30 mouse cellular contexts compared by ENCODE assay signal in the genomic region with DNA sequence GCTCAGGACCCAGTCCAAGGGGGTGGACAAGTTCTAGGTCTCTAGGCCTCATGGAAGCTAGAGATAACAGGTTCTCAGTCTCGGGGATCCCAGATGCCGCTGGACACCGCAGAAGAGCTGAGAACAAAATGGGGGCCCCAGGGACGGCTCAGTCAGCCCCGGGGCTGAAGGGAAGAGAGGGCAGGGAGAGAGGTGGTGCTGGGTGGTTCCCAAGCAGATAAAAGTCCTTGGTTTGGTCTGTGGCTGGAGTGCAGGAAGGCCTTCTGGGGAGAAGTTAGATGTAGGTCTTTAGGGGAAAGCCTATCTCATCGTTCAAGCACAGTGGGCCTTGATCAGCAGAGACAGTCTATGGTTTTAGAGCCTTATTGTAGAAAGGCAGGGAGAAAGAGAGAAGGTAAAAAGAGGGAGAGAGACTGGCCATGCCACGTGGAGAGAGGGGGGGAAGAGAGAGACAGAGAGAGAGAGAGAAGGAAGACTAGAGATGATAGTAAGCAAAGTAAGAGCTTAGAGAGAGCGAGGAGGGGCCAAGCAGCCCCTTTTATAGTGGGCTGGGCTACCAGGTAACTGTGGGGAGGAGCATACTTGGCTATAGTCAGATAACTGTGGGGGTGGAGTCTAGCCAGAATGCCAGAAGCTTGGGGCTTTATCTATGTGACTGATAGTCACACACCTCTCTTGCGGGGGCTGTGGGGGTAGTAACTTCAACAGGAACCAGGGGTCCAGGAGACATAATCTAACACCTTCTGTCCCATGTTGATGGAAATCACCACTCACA. TPM values are rescaled to one million over a fixed set of nuclear protein-coding genes. Genes with fewer than 3 reads are reported as not detected.
DNase-seq lines count a peak whose midpoint lies in the region; ATAC-seq and TF ChIP-seq lines count a peak whose summit lies in the region.
"Had no signal": no experiment of that assay in that cellular context is flagged by ENCODE, and none has a peak within 500 bp of the region (broad histone marks: within the 10 kb centered on the region; RNA-seq: fewer than 3 reads in every experiment).

No protein-coding gene starts in this region.

- TF ChIP-seq EP300 in liver, postnatal 0 days (IDR thresholded peaks at IDR 0.05; ENCODE audit: low read depth), result no peak

- peak overlapping the region; percentile 74; the same call in 1 of the 2 replicates for H3K27ac ChIP-seq in heart, embryonic 12.5 days (ENCODE audit: poor library complexity, severe bottlenecking)
- no peak overlapping the region for H3K27ac ChIP-seq in liver, postnatal 0 days (ENCODE audit: low read depth)
- H3K27ac ChIP-seq in liver, embryonic 13.5 days, result peak overlapping the region; percentile 60
- H3K27ac ChIP-seq: gastrocnemius, adult 2 months; hindbrain, embryonic 13.5 days; kidney, postnatal 0 days; limb, embryonic 15.5 days; lung, embryonic 15.5 days; midbrain, embryonic 12.5 days; neural tube, embryonic 13.5 days; stomach, postnatal 0 days had no signal

- no peak for TF ChIP-seq CTCF in liver, postnatal 0 days (IDR thresholded peaks at IDR 0.05; ENCODE audit: low read depth)

- 69% methylated on average over 9 of the region's 9 CpGs for WGBS in heart, embryonic 12.5 days
- 58% methylated on average over 9 of the region's 9 CpGs for WGBS in liver, postnatal 0 days (ENCODE audit: insufficient replicate concordance)
- 21% methylated on average over 9 of the region's 9 CpGs for WGBS in liver, embryonic 13.5 days (ENCODE audit: insufficient replicate concordance)

- no peak overlapping the region for H3K4me2 ChIP-seq in heart, embryonic 12.5 days
- H3K4me2 ChIP-seq in liver, postnatal 0 days (ENCODE audit: low read depth, low read length), result no peak overlapping the region
- H3K4me2 ChIP-seq in liver, embryonic 13.5 days, result peak overlapping the region; percentile 39
- H3K4me2 ChIP-seq: hindbrain, embryonic 13.5 days; limb, embryonic 15.5 days; lung, embryonic 15.5 days; midbrain, embryonic 12.5 days; neural tube, embryonic 13.5 days had no signal

- H3K4me1 ChIP-seq in heart, embryonic 12.5 days (replicated peaks), result peaks cover 40% of the 10 kb centered on the region
- H3K4me1 ChIP-seq in liver, postnatal 0 days (ENCODE audit: insufficient read depth), result peaks cover 13% of the 10 kb centered on the region; the same call in 1 of the 2 replicates
- peaks cover 47% of the 10 kb centered on the region for H3K4me1 ChIP-seq in liver, embryonic 13.5 days (replicated peaks)

- no peak overlapping the region for H3K4me3 ChIP-seq in heart, embryonic 12.5 days
- no peak overlapping the region for H3K4me3 ChIP-seq in liver, postnatal 0 days (ENCODE audit: low read depth, low read length)
- no peak overlapping the region for H3K4me3 ChIP-seq in liver, embryonic 13.5 days (replicated peaks)
- H3K4me3 ChIP-seq: erythroblast, embryonic 14.5 days; gastrocnemius, adult 2 months; hindbrain, embryonic 13.5 days; limb, embryonic 15.5 days; lung, embryonic 15.5 days; midbrain, embryonic 12.5 days; myocyte; neural tube, embryonic 13.5 days had no signal

- no peak for DNase-seq in heart, postnatal 4 days
- peak; percentile 31 for DNase-seq in liver
- DNase-seq in liver, postnatal 0 days, result no peak
- no peak for DNase-seq in liver, embryonic 13.5 days
- DNase-seq in thymus, postnatal 0 days (ENCODE audit: low spot score), result no peak
- DNase-seq in urinary bladder, postnatal 4 days (ENCODE audit: low spot score in 2 of 2), result no peak
- DNase-seq: adrenal gland, adult 2 months; adrenal gland, postnatal 36 days; B cell, adult 2 months; gastrocnemius, adult 2 months; gastrocnemius, postnatal 36 days; kidney, adult 8-10 months; kidney, postnatal 4 days; layer of hippocampus, postnatal 36 days; right cerebral cortex, postnatal 4 days; thymus, adult 18-20 months; thymus, postnatal 36 days had no signal

- no peak for ATAC-seq in heart, embryonic 12.5 days (ENCODE audit: insufficient number of reproducible peaks, low FRiP score)
- no peak for ATAC-seq in liver, postnatal 0 days
- peak; percentile 67 for ATAC-seq in liver, embryonic 13.5 days (ENCODE audit: low read depth)
- ATAC-seq: activated CD4-positive, CD25-positive, alpha-beta regulatory T cell, adult 4 months; forebrain, embryonic 16.5 days had no signal

- no peaks in the 10 kb centered on the region for H3K36me3 ChIP-seq in heart, embryonic 12.5 days
- H3K36me3 ChIP-seq in liver, postnatal 0 days (replicated peaks; ENCODE audit: insufficient read depth, low read length), result no peaks in the 10 kb centered on the region
- H3K36me3 ChIP-seq in liver, embryonic 13.5 days, result no peaks in the 10 kb centered on the region
- H3K36me3 ChIP-seq: hindbrain, embryonic 13.5 days; limb, embryonic 15.5 days; lung, embryonic 15.5 days; midbrain, embryonic 12.5 days; neural tube, embryonic 13.5 days had no signal

- no peaks in the 10 kb centered on the region for H3K27me3 ChIP-seq in heart, embryonic 12.5 days (replicated peaks)
- no peaks in the 10 kb centered on the region for H3K27me3 ChIP-seq in liver, postnatal 0 days (ENCODE audit: insufficient read depth, low read length)
- no peaks in the 10 kb centered on the region for H3K27me3 ChIP-seq in liver, embryonic 13.5 days
- H3K27me3 ChIP-seq: CH12.LX; hindbrain, embryonic 13.5 days; limb, embryonic 15.5 days; lung, embryonic 15.5 days; midbrain, embryonic 12.5 days; neural tube, embryonic 13.5 days had no signal

- no peaks in the 10 kb centered on the region for H3K9me3 ChIP-seq in heart, embryonic 12.5 days (replicated peaks)
- H3K9me3 ChIP-seq in liver, postnatal 0 days (ENCODE audit: low read length), result no peaks in the 10 kb centered on the region
- no peaks in the 10 kb centered on the region for H3K9me3 ChIP-seq in liver, embryonic 13.5 days (replicated peaks)
- H3K9me3 ChIP-seq: hindbrain, embryonic 13.5 days; limb, embryonic 15.5 days; lung, embryonic 15.5 days; midbrain, embryonic 12.5 days; neural tube, embryonic 13.5 days had no signal

- H3K9ac ChIP-seq in heart, embryonic 12.5 days, result no peak overlapping the region
- no peak overlapping the region for H3K9ac ChIP-seq in liver, postnatal 0 days (replicated peaks)
- no peak overlapping the region for H3K9ac ChIP-seq in liver, embryonic 13.5 days
- H3K9ac ChIP-seq: hindbrain, embryonic 13.5 days; limb, embryonic 15.5 days; lung, embryonic 15.5 days; midbrain, embryonic 12.5 days; neural tube, embryonic 13.5 days had no signal

RNA-seq across cellular contexts. Expression of gene Map4k4, which starts 34.2 kb away (rescaled TPM):
- polyA plus RNA-seq in heart, embryonic 12.5 days (2016; fragmentation: Nextera tagmentation; extraction: Ambion mirVana), result 26.1 and 31.8 TPM in 2 replicates
- 100 to 1,000 TPM; 207 to 231 TPM for total RNA-seq in heart, postnatal 4 days (2021)
- polyA plus RNA-seq in liver, postnatal 0 days (2015; fragmentation: Nextera tagmentation; extraction: Ambion mirVana), result 4.0 and 4.2 TPM in 2 replicates
- 3.5 and 3.8 TPM in 2 replicates for polyA plus RNA-seq in liver, embryonic 13.5 days (2015; fragmentation: Nextera tagmentation; extraction: Ambion mirVana)
- 19.7 and 32.0 TPM in 2 replicates for polyA plus RNA-seq in thymus, postnatal 0 days (2015; fragmentation: Nextera tagmentation; extraction: Ambion mirVana)
